Mouse (Mus musculus): ENCODE results near the gene Pdzd2. TPM values are rescaled to one million over a fixed set of nuclear protein-coding genes. Genes with fewer than 3 reads are reported as not detected.

The Pdzd2 gene
- polyA plus RNA-seq, 2 experiments: 0.19 to 0.89 TPM

GRCm38 (mm10) chr15:12665946-12666345 is 73.8 kb downstream of the Pdzd2 start:
- ATAC-seq (ENCODE audit: insufficient read depth): no peak
- no peaks in the 10 kb centered on the region for H3K27me3 ChIP-seq (ENCODE audit: control insufficient read depth, insufficient read depth, low read length)
- H3K4me2 ChIP-seq (ENCODE audit: low read depth): no peak overlapping the region
- no peak for DNase-seq (ENCODE audit: low read depth in 3 of 3, low spot score in 3 of 3)
- H3K36me3 ChIP-seq (replicated peaks; ENCODE audit: control insufficient read depth, insufficient read depth, low read depth): no peaks in the 10 kb centered on the region
- no peaks in the 10 kb centered on the region for H3K4me1 ChIP-seq (replicated peaks; ENCODE audit: control insufficient read depth in 2 of 2, insufficient read depth in 2 of 2, low read length in 1 of 2)
- no peak overlapping the region for H3K9ac ChIP-seq (replicated peaks)
- no peak for TF ChIP-seq EP300 (IDR thresholded peaks at IDR 0.05; ENCODE audit: low read depth)
- TF ChIP-seq CTCF (IDR thresholded peaks at IDR 0.05; ENCODE audit: low read depth): no peak
- H3K4me3 ChIP-seq (ENCODE audit: insufficient read depth in 1 of 2, low read depth in 2 of 2, low read length in 2 of 2): no peak overlapping the region
- no peak overlapping the region for H3K27ac ChIP-seq
- H3K9me3 ChIP-seq (ENCODE audit: control insufficient read depth, low read length): no peaks in the 10 kb centered on the region
- 79% methylated on average over 6 of the region's 6 CpGs for WGBS (ENCODE audit: insufficient replicate concordance)

DNA sequence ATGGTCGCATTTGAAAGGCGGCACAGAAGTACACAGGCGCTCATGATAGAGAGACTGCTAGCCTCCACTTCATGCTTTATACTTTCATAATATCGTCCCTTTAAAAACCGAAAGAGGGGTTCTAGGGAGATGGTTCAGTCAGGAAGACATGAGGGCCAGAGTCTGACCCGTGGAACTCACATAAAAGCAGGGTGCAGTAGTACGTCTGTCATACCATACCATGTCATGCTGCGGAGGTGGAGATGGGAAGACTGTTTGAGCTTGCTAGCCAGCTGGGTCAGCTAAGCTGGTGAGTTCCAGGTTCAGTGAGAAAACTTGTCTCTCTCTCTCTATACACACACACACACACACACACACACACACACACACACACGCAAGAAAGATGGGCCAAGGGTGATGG is 76.4 kb downstream of the Pdzd2 start:
- Histone ChIP-seq H3K27ac (no peak overlapping the region), H3K36me3 (replicated peaks; ENCODE audit: control insufficient read depth, insufficient read depth, low read depth) (no peaks in the 10 kb centered on the region), H3K4me1 (replicated peaks; ENCODE audit: control insufficient read depth in 2 of 2, insufficient read depth in 2 of 2, low read length in 1 of 2) (no peaks in the 10 kb centered on the region), H3K4me3 (ENCODE audit: insufficient read depth in 1 of 2, low read depth in 2 of 2, low read length in 2 of 2) (no peak overlapping the region), H3K4me2 (ENCODE audit: low read depth) (no peak overlapping the region), H3K9me3 (ENCODE audit: control insufficient read depth, low read length) (no peaks in the 10 kb centered on the region), H3K27me3 (ENCODE audit: control insufficient read depth, insufficient read depth, low read length) (no peaks in the 10 kb centered on the region), H3K9ac (replicated peaks) (no peak overlapping the region)
- ATAC-seq (ENCODE audit: insufficient read depth) (no peak), DNase-seq (ENCODE audit: low read depth in 3 of 3, low spot score in 3 of 3) (no peak)
- TF ChIP-seq EP300 (IDR thresholded peaks at IDR 0.05; ENCODE audit: low read depth) (no peak), CTCF (IDR thresholded peaks at IDR 0.05; ENCODE audit: low read depth) (no peak)
- WGBS (ENCODE audit: insufficient replicate concordance): 65% methylated on average over 9 of the region's 9 CpGs

GRCm38 (mm10) chr15:12660320-12660719 is 79.4 kb downstream of the Pdzd2 start:
- no peaks in the 10 kb centered on the region for H3K27me3 ChIP-seq (ENCODE audit: control insufficient read depth, insufficient read depth, low read length)
- no peaks in the 10 kb centered on the region for H3K36me3 ChIP-seq (replicated peaks; ENCODE audit: control insufficient read depth, insufficient read depth, low read depth)
- no peak overlapping the region for H3K4me2 ChIP-seq (ENCODE audit: low read depth)
- H3K4me3 ChIP-seq (ENCODE audit: insufficient read depth in 1 of 2, low read depth in 2 of 2, low read length in 2 of 2): no peak overlapping the region
- 68% methylated on average over 9 of the region's 9 CpGs for WGBS (ENCODE audit: insufficient replicate concordance)
- no peaks in the 10 kb centered on the region for H3K4me1 ChIP-seq (replicated peaks; ENCODE audit: control insufficient read depth in 2 of 2, insufficient read depth in 2 of 2, low read length in 1 of 2)
- TF ChIP-seq EP300 (IDR thresholded peaks at IDR 0.05; ENCODE audit: low read depth): no peak
- no peak for DNase-seq (ENCODE audit: low read depth in 3 of 3, low spot score in 3 of 3)
- no peak overlapping the region for H3K9ac ChIP-seq (replicated peaks)
- ATAC-seq (ENCODE audit: insufficient read depth): no peak
- no peaks in the 10 kb centered on the region for H3K9me3 ChIP-seq (ENCODE audit: control insufficient read depth, low read length)
- H3K27ac ChIP-seq: no peak overlapping the region

DNA sequence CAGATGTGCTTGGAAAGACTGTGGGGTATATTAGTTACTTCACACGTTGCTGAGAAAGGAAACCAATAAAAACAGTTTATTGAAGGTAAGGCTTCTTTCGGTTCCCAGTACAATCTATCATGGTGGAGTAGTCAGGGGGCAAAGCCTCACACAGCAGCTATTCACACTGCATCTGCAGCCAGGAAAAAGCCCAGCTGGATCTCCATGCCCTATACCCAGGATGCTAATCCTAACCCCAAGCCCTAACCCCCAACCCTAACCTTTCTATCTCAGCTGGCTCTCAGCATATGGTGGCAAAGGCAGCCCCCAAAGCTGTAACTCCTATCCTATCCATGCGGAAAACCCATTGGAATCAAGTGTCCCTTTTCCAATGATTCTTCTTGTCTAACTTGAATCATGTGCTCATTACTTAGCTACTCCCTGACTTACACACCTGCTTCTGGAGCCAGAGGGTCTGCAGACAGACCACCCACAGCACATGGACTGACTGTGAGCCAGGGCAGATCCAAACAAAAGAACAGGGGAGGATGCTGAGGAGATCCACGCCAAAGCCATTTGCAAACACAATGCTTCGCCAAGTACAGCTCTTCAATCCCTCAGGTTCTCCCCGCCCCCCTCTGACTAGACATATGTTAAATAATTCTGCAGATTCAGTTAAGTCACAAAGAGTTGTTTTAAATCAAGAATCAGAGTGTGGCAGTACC is 83.6 kb downstream of the Pdzd2 start:
- H3K4me2 ChIP-seq (ENCODE audit: low read depth): no peak overlapping the region
- no peak overlapping the region for H3K9ac ChIP-seq (replicated peaks)
- 59% methylated on average over 6 of the region's 6 CpGs for WGBS (ENCODE audit: insufficient replicate concordance)
- TF ChIP-seq EP300 (IDR thresholded peaks at IDR 0.05; ENCODE audit: low read depth) (no peak), CTCF (IDR thresholded peaks at IDR 0.05; ENCODE audit: low read depth) (no peak)
- H3K27me3 ChIP-seq (ENCODE audit: control insufficient read depth, insufficient read depth, low read length): no peaks in the 10 kb centered on the region
- ATAC-seq (ENCODE audit: insufficient read depth) (no peak), DNase-seq (ENCODE audit: low read depth in 3 of 3, low spot score in 3 of 3) (no peak)
- H3K36me3 ChIP-seq (replicated peaks; ENCODE audit: control insufficient read depth, insufficient read depth, low read depth): no peaks in the 10 kb centered on the region
- H3K27ac ChIP-seq: no peak overlapping the region
- H3K9me3 ChIP-seq (ENCODE audit: control insufficient read depth, low read length): no peaks in the 10 kb centered on the region
- H3K4me3 ChIP-seq (ENCODE audit: insufficient read depth in 1 of 2, low read depth in 2 of 2, low read length in 2 of 2): no peak overlapping the region
- H3K4me1 ChIP-seq (replicated peaks; ENCODE audit: control insufficient read depth in 2 of 2, insufficient read depth in 2 of 2, low read length in 1 of 2): no peaks in the 10 kb centered on the region

- Histone ChIP-seq H3K36me3 (replicated peaks; ENCODE audit: control insufficient read depth, insufficient read depth, low read depth) (no peaks in the 10 kb centered on the region), H3K9me3 (ENCODE audit: control insufficient read depth, low read length) (no peaks in the 10 kb centered on the region), H3K4me3 (ENCODE audit: insufficient read depth in 1 of 2, low read depth in 2 of 2, low read length in 2 of 2) (no peak overlapping the region), H3K4me1 (replicated peaks; ENCODE audit: control insufficient read depth in 2 of 2, insufficient read depth in 2 of 2, low read length in 1 of 2) (no peaks in the 10 kb centered on the region), H3K27me3 (ENCODE audit: control insufficient read depth, insufficient read depth, low read length) (no peaks in the 10 kb centered on the region), H3K27ac (no peak overlapping the region), H3K9ac (replicated peaks) (no peak overlapping the region), H3K4me2 (ENCODE audit: low read depth) (no peak overlapping the region)
- WGBS (ENCODE audit: insufficient replicate concordance): 80% methylated on average over 7 of the region's 7 CpGs
- no peak for DNase-seq (ENCODE audit: low read depth in 3 of 3, low spot score in 3 of 3)
- ATAC-seq (ENCODE audit: insufficient read depth): no peak
- TF ChIP-seq CTCF (IDR thresholded peaks at IDR 0.05; ENCODE audit: low read depth) (no peak), EP300 (IDR thresholded peaks at IDR 0.05; ENCODE audit: low read depth) (no peak)
Observed at GRCm38 (mm10) chr15:12655316-12655715, 84.4 kb downstream of the Pdzd2 start.
